10 mouse cellular contexts compared by ENCODE assay signal in genomic region chr17:35325124-35325523, GRCm38 (mm10). TPM values are rescaled to one million over a fixed set of nuclear protein-coding genes. Genes with fewer than 3 reads are reported as not detected.
DNase-seq lines count a peak whose midpoint lies in the region; ATAC-seq and TF ChIP-seq lines count a peak whose summit lies in the region.
"Not testable (repeated sequence)": the region's sequence is repeated elsewhere in the genome, so short reads cannot be mapped to it uniquely, and the experiment has no call there.
"Had no signal": no experiment of that assay in that cellular context is flagged by ENCODE, and none has a peak within 500 bp of the region (broad histone marks: within the 10 kb centered on the region; RNA-seq: fewer than 3 reads in every experiment).

No protein-coding gene starts in this region.

- peaks cover 34% of the 10 kb centered on the region for H3K27me3 ChIP-seq in E14TG2a.4 (ENCODE audit: insufficient read depth, low read length)
- not testable (repeated sequence) for H3K27me3 ChIP-seq in heart, adult 2 months (ENCODE audit: control insufficient read depth, insufficient read depth, low read length); kidney, adult 2 months (replicated peaks; ENCODE audit: control insufficient read depth, insufficient read depth, low read length)
- H3K27me3 ChIP-seq in liver, postnatal 0 days (ENCODE audit: insufficient read depth, low read length): peaks cover 15% of the 10 kb centered on the region

- WGBS in heart, adult 2 months: 73% methylated on average over 1 of the region's 1 CpGs
- WGBS in kidney, adult 2 months: 87% methylated on average over 1 of the region's 1 CpGs
- 53% methylated on average over 1 of the region's 1 CpGs for WGBS in liver, postnatal 0 days (ENCODE audit: insufficient replicate concordance)

- peaks cover 21% of the 10 kb centered on the region for H3K4me1 ChIP-seq in E14TG2a.4 (replicated peaks; ENCODE audit: low read depth, low read length)
- not testable (repeated sequence) for H3K4me1 ChIP-seq in cortical plate, adult 2 months (ENCODE audit: control insufficient read depth, insufficient read depth, low read length); heart, adult 2 months (ENCODE audit: control insufficient read depth, insufficient read depth, low read length); kidney, adult 2 months (ENCODE audit: control insufficient read depth, insufficient read depth, low read length)
- peaks cover 15% of the 10 kb centered on the region for H3K4me1 ChIP-seq in liver, postnatal 0 days (ENCODE audit: insufficient read depth)

- H3K36me3 ChIP-seq in E14TG2a.4 (ENCODE audit: insufficient read depth, low read length); heart, adult 2 months (ENCODE audit: control insufficient read depth, insufficient read depth, low read length); kidney, adult 2 months (ENCODE audit: control insufficient read depth, insufficient read depth, low read length); liver, postnatal 0 days (replicated peaks; ENCODE audit: insufficient read depth, low read length): not testable (repeated sequence)

- H3K4me3 ChIP-seq in E14TG2a.4 (replicated peaks; ENCODE audit: low read length); cortical plate, adult 2 months (ENCODE audit: insufficient read depth, low read length); heart, adult 2 months; kidney, adult 2 months (ENCODE audit: insufficient read depth, low read depth, low read length); liver, postnatal 0 days (ENCODE audit: low read depth, low read length): not testable (repeated sequence)

- DNase-seq in heart, adult 2 months; kidney, adult 2 months; liver, postnatal 0 days: not testable (repeated sequence)
- peak; percentile 47 for DNase-seq in retina, embryonic 14.5 days (ENCODE audit: low spot score)
- DNase-seq in thymus, postnatal 0 days (ENCODE audit: low spot score): peak; percentile 59

- not testable (repeated sequence) for H3K79me2 ChIP-seq in heart, adult 2 months (replicated peaks; ENCODE audit: control insufficient read depth, insufficient read depth, low read length)

- H3K9me3 ChIP-seq in E14TG2a.4 (ENCODE audit: low read length); liver, postnatal 0 days (ENCODE audit: low read length): not testable (repeated sequence)

- H3K9ac ChIP-seq in heart, adult 2 months (ENCODE audit: low read depth, low read length); liver, postnatal 0 days (replicated peaks): not testable (repeated sequence)

- peak; percentile 12 for TF ChIP-seq CTCF in E14TG2a.4 (conservative IDR thresholded peaks at IDR 0.05; ENCODE audit: low read length)
- 0 out of 2 replicates have a peak, but pooled peaks have one; percentile 17 for TF ChIP-seq CTCF in cortical plate, adult 2 months (IDR thresholded peaks at IDR 0.05; ENCODE audit: extremely low read depth, insufficient read depth, low read length)
- peak; percentile 20; the same call in 1 of the 2 replicates for TF ChIP-seq CTCF in heart, adult 2 months (IDR thresholded peaks at IDR 0.05)
- TF ChIP-seq CTCF in kidney, adult 2 months (conservative IDR thresholded peaks at IDR 0.05; ENCODE audit: insufficient read depth, insufficient read length, low read depth, low read length): peak; percentile 50
- TF ChIP-seq CTCF in liver, postnatal 0 days (IDR thresholded peaks at IDR 0.05; ENCODE audit: low read depth): peak; percentile 61

- ATAC-seq in liver, postnatal 0 days: not testable (repeated sequence)

- TF ChIP-seq EP300 in heart, adult 2 months (IDR thresholded peaks at IDR 0.05; ENCODE audit: insufficient read depth, low read depth, low read length); liver, postnatal 0 days (IDR thresholded peaks at IDR 0.05; ENCODE audit: low read depth): not testable (repeated sequence)

- intact Hi-C loops in heart, adult 2 months (cut with DNase I): not testable (repeated sequence)

- TF ChIP-seq POLR2A in cortical plate, adult 2 months (IDR thresholded peaks at IDR 0.05; ENCODE audit: extremely low read depth, insufficient read depth, low read length); heart, adult 2 months (IDR thresholded peaks at IDR 0.05; ENCODE audit: insufficient read depth, low read depth, low read length); kidney, adult 2 months (IDR thresholded peaks at IDR 0.05; ENCODE audit: low read depth, low read length): not testable (repeated sequence)

- not testable (repeated sequence) for H3K27ac ChIP-seq in cortical plate, adult 2 months (ENCODE audit: insufficient read depth, low read length); heart, adult 2 months; kidney, adult 2 months (ENCODE audit: insufficient read depth, low read depth, low read length); liver, postnatal 0 days (ENCODE audit: low read depth)

- not testable (repeated sequence) for H3K4me2 ChIP-seq in liver, postnatal 0 days (ENCODE audit: low read depth, low read length)

RNA-seq across cellular contexts. Expression of gene H2-Q1, which starts 4.9 kb away (rescaled TPM):
- polyA plus RNA-seq in cortical plate, adult 2 months (2012; rRNA removed): 0.68 and 0.88 TPM in 2 replicates
- total RNA-seq in heart, adult 2 months (2021): 1 to 10 TPM; 1.5 TPM
- not detected in 2 replicates for polyA plus RNA-seq in heart, adult 2 months (2012; rRNA removed)
- 0.03 TPM in 1 of 2 replicates, not detected in the other for polyA plus RNA-seq in kidney, adult 2 months (2012; rRNA removed)
- 0.07 and 0.17 TPM in 2 replicates for polyA plus RNA-seq in liver, postnatal 0 days (2015; fragmentation: Nextera tagmentation; extraction: Ambion mirVana)
- polyA plus RNA-seq in thymus, postnatal 0 days (2015; fragmentation: Nextera tagmentation; extraction: Ambion mirVana): 1.4 and 1.9 TPM in 2 replicates
- polyA plus RNA-seq: forebrain, embryonic 11.5 days; limb, embryonic 15.5 days; neural tube, embryonic 11.5 days had no signal

RNA-seq across cellular contexts. Expression of gene H2-Q2, which starts 16.9 kb away (rescaled TPM):
- 0.57 and 0.96 TPM in 2 replicates for polyA plus RNA-seq in cortical plate, adult 2 months (2012; rRNA removed)
- total RNA-seq in heart, adult 2 months (2021): 1 to 10 TPM; 1.1 TPM
- 0.12 and 0.31 TPM in 2 replicates for polyA plus RNA-seq in heart, adult 2 months (2012; rRNA removed)
- polyA plus RNA-seq in kidney, adult 2 months (2012; rRNA removed): 2.1 and 2.4 TPM in 2 replicates
- 4.9 and 5.3 TPM in 2 replicates for polyA plus RNA-seq in liver, postnatal 0 days (2015; fragmentation: Nextera tagmentation; extraction: Ambion mirVana)
- polyA plus RNA-seq in thymus, postnatal 0 days (2015; fragmentation: Nextera tagmentation; extraction: Ambion mirVana): 68.4 and 69.8 TPM in 2 replicates

RNA-seq across cellular contexts. Expression of gene H2-Q4, which starts 54.3 kb away (rescaled TPM):
- 6.2 and 6.5 TPM in 2 replicates for polyA plus RNA-seq in cortical plate, adult 2 months (2012; rRNA removed)
- total RNA-seq in heart, adult 2 months (2021): 10 to 100 TPM; 12.2 to 18.8 TPM
- polyA plus RNA-seq in heart, adult 2 months (2012; rRNA removed): 35.0 and 48.6 TPM in 2 replicates
- polyA plus RNA-seq in kidney, adult 2 months (2012; rRNA removed): 48.1 and 55.9 TPM in 2 replicates
- 4.1 and 5.6 TPM in 2 replicates for polyA plus RNA-seq in liver, postnatal 0 days (2015; fragmentation: Nextera tagmentation; extraction: Ambion mirVana)
- 15.1 and 18.4 TPM in 2 replicates for polyA plus RNA-seq in thymus, postnatal 0 days (2015; fragmentation: Nextera tagmentation; extraction: Ambion mirVana)

Comparison
In these comparisons a context has a peak if more than half of its experiments do, and no peak if none do; other contexts are left out.
1. RNA of gene H2-Q2, which starts 16.9 kb away (polyA plus RNA-seq): 68.4 to 69.8 TPM in thymus, postnatal 0 days; 4.9 to 5.3 TPM in liver, postnatal 0 days, 2.1 to 2.4 TPM in kidney, adult 2 months, 0.57 to 0.96 TPM in cortical plate, adult 2 months and 0.12 to 0.31 TPM in heart, adult 2 months; every median in the first group is over 10 times any median in the second.
2. Peak in every context shown above with its lines, with median percentiles within 50 percentile points of each other: CTCF ChIP-seq.